Mouse (Mus musculus): ENCODE results near the gene Spink8. TPM values are rescaled to one million over a fixed set of nuclear protein-coding genes. Genes with fewer than 3 reads are reported as not detected.
"Not testable (repeated sequence)": the region's sequence is repeated elsewhere in the genome, so short reads cannot be mapped to it uniquely, and the experiment has no call there.

Gene Spink8
- total RNA-seq (2017), result not detected in 3 replicates

- ATAC-seq (replicated peaks; ENCODE audit: insufficient number of reproducible peaks, low FRiP score, low TSS enrichment, poor library complexity, severe bottlenecking), result no peak
Measured at GRCm38 (mm10) chr9:109811980-109812379, at the start of gene Spink8. Spink8 (plus strand) TSS chr9:109812280.

- ATAC-seq (replicated peaks; ENCODE audit: insufficient number of reproducible peaks, low FRiP score, low TSS enrichment, poor library complexity, severe bottlenecking), result not testable (repeated sequence)
Measured at GRCm38 (mm10) chr9:109766841-109767240, 45.2 kb upstream of the Spink8 start.

- not testable (repeated sequence) for ATAC-seq (replicated peaks; ENCODE audit: insufficient number of reproducible peaks, low FRiP score, low TSS enrichment, poor library complexity, severe bottlenecking)
Measured at GRCm38 (mm10) chr9:109790570-109790969, 21.5 kb upstream of the Spink8 start, which contains the start of gene Fbxw27. Fbxw27 (minus strand) TSS chr9:109790670.

- ATAC-seq (replicated peaks; ENCODE audit: insufficient number of reproducible peaks, low FRiP score, low TSS enrichment, poor library complexity, severe bottlenecking), result no peak
Measured at GRCm38 (mm10) chr9:109795221-109795620, 16.9 kb upstream of the Spink8 start.

- ATAC-seq (replicated peaks; ENCODE audit: insufficient number of reproducible peaks, low FRiP score, low TSS enrichment, poor library complexity, severe bottlenecking), result no peak
Measured at GRCm38 (mm10) chr9:109795811-109796210, 16.3 kb upstream of the Spink8 start.

GRCm38 (mm10) chr9:109798051-109798450 is 14.0 kb upstream of the Spink8 start:
- no peak for ATAC-seq (replicated peaks; ENCODE audit: insufficient number of reproducible peaks, low FRiP score, low TSS enrichment, poor library complexity, severe bottlenecking)

GRCm38 (mm10) chr9:109805596-109805995 is 6.5 kb upstream of the Spink8 start:
- not testable (repeated sequence) for ATAC-seq (replicated peaks; ENCODE audit: insufficient number of reproducible peaks, low FRiP score, low TSS enrichment, poor library complexity, severe bottlenecking)

- ATAC-seq (replicated peaks; ENCODE audit: insufficient number of reproducible peaks, low FRiP score, low TSS enrichment, poor library complexity, severe bottlenecking), result no peak
Measured at GRCm38 (mm10) chr9:109806260-109806659, 5.8 kb upstream of the Spink8 start.

GRCm38 (mm10) chr9:109806695-109807293 is 5.3 kb upstream of the Spink8 start:
- ATAC-seq (replicated peaks; ENCODE audit: insufficient number of reproducible peaks, low FRiP score, low TSS enrichment, poor library complexity, severe bottlenecking), result no peak

- no peak for ATAC-seq (replicated peaks; ENCODE audit: insufficient number of reproducible peaks, low FRiP score, low TSS enrichment, poor library complexity, severe bottlenecking)
Measured at GRCm38 (mm10) chr9:109807898-109808297, 4.2 kb upstream of the Spink8 start.

- ATAC-seq (replicated peaks; ENCODE audit: insufficient number of reproducible peaks, low FRiP score, low TSS enrichment, poor library complexity, severe bottlenecking), result no peak
Measured at GRCm38 (mm10) chr9:109813424-109813823, 1.3 kb downstream of the Spink8 start.

- ATAC-seq (replicated peaks; ENCODE audit: insufficient number of reproducible peaks, low FRiP score, low TSS enrichment, poor library complexity, severe bottlenecking), result no peak
Measured at GRCm38 (mm10) chr9:109816341-109816740, 4.3 kb downstream of the Spink8 start.

GRCm38 (mm10) chr9:109825739-109826138 is 13.7 kb downstream of the Spink8 start:
- ATAC-seq (replicated peaks; ENCODE audit: insufficient number of reproducible peaks, low FRiP score, low TSS enrichment, poor library complexity, severe bottlenecking), result no peak

GRCm38 (mm10) chr9:109826181-109826580 is 14.1 kb downstream of the Spink8 start:
- no peak for ATAC-seq (replicated peaks; ENCODE audit: insufficient number of reproducible peaks, low FRiP score, low TSS enrichment, poor library complexity, severe bottlenecking)

- peak; percentile 94 for ATAC-seq (replicated peaks; ENCODE audit: insufficient number of reproducible peaks, low FRiP score, low TSS enrichment, poor library complexity, severe bottlenecking)
Measured at GRCm38 (mm10) chr9:109832391-109833087, 20.5 kb downstream of the Spink8 start, which contains the start of gene Nme6. Nme6 (plus strand) TSS chr9:109832749.

GRCm38 (mm10) chr9:109833088-109833412 is 21.0 kb downstream of the Spink8 start:
- no peak for ATAC-seq (replicated peaks; ENCODE audit: insufficient number of reproducible peaks, low FRiP score, low TSS enrichment, poor library complexity, severe bottlenecking)

- ATAC-seq (replicated peaks; ENCODE audit: insufficient number of reproducible peaks, low FRiP score, low TSS enrichment, poor library complexity, severe bottlenecking), result no peak
Measured at GRCm38 (mm10) chr9:109849312-109849758, 37.3 kb downstream of the Spink8 start, which contains the start of gene Camp. Camp (minus strand) TSS chr9:109849617.

GRCm38 (mm10) chr9:109850099-109850498 is 38.0 kb downstream of the Spink8 start:
- no peak for ATAC-seq (replicated peaks; ENCODE audit: insufficient number of reproducible peaks, low FRiP score, low TSS enrichment, poor library complexity, severe bottlenecking)

GRCm38 (mm10) chr9:109854341-109854740 is 42.3 kb downstream of the Spink8 start:
- ATAC-seq (replicated peaks; ENCODE audit: insufficient number of reproducible peaks, low FRiP score, low TSS enrichment, poor library complexity, severe bottlenecking), result no peak

- no peak for ATAC-seq (replicated peaks; ENCODE audit: insufficient number of reproducible peaks, low FRiP score, low TSS enrichment, poor library complexity, severe bottlenecking)
Measured at GRCm38 (mm10) chr9:109855947-109856346, 43.9 kb downstream of the Spink8 start.
